Mouse (Mus musculus) embryo, embryonic 9.5 days (tissue): ENCODE data around the gene Ccl19.
"Not testable (repeated sequence)": the region's sequence is repeated elsewhere in the genome, so short reads cannot be mapped to it uniquely, and the experiment has no call there.

Source experiments
- DNase-seq: peaks from one replicate; pipeline ENCODE4 v3.0.0-alpha.2; 2017; ENCODE audit errors: extremely low spot score

Gene Ccl19

GRCm38 (mm10) chr4:42756477-42756876 is at the start of gene Ccl19:
Gene Ccl19 (minus strand): TSS chr4:42756577.
- not testable (repeated sequence) for DNase-seq

- not testable (repeated sequence) for DNase-seq
Measured at GRCm38 (mm10) chr4:42773893-42774292, 17.5 kb upstream of the Ccl19 start, which contains the start of gene Ccl21a. Gene Ccl21a (minus strand): TSS chr4:42773993.

- not testable (repeated sequence) for DNase-seq
Measured at GRCm38 (mm10) chr4:42735245-42735644, 21.1 kb downstream of the Ccl19 start, which contains the start of gene 4930578G10Rik. Gene 4930578G10Rik (plus strand): TSS chr4:42735545.
